Mouse (Mus musculus) hindlimb bud, embryonic 11.5 days (tissue): Measurements from ENCODE around the gene Lyz1.
"Not testable (repeated sequence)": the region's sequence is repeated elsewhere in the genome, so short reads cannot be mapped to it uniquely, and the experiment has no call there.

Experiments
- DNase-seq: peaks from one replicate; pipeline ENCODE4 v3.0.0-alpha.2; 2012; ENCODE audit warnings: low read depth, low spot score; ENCODE audit errors: extremely low spot score

The Lyz1 gene

DNA sequence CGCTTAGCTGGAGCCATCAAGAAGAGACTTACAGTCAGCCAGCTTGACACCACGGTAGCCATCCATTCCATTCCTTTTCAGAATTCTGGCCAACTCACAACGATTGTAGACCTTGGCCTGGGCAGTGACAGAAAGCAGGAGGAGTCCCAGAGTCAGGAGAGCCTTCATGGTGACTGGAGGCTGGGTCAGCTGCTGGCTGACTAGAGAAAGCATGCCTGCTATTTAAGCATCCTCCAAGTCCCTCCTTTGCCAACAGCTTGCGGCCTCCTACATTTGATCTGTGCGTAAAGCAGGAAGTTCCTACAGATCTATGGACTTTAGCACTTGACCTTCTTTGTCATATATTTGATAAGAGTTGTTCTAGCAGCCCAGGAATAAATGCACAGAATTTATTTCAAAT is at the start of gene Lyz1:
Gene Lyz1, minus strand, starts transcription at position 198 of the 400 bp plus-strand sequence.
- no peak for DNase-seq

GRCm38 (mm10) chr10:117342406-117342805 is 49.7 kb upstream of the Lyz1 start:
- DNase-seq, result no peak

DNA sequence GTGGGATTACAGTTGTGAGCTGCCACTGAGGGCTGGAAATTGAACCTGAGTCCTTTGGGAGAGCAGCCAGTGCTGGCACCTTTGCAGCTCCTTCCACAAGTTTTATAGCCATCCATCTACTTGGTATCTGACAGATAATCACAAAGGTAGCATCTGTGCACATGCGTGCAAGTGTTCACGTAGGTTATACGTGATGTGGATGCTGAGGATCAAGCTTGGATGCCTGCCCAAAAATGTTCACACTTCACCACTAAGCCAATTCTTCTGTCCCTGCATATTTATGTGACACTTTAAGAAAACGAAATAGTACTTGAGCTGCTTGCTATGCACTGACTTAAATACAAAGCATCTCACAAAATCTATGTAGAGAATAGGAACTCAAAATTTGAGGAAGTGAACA is 48.4 kb upstream of the Lyz1 start:
- DNase-seq, result no peak

GRCm38 (mm10) chr10:117339241-117339640 is 46.6 kb upstream of the Lyz1 start:
- no peak for DNase-seq

DNA sequence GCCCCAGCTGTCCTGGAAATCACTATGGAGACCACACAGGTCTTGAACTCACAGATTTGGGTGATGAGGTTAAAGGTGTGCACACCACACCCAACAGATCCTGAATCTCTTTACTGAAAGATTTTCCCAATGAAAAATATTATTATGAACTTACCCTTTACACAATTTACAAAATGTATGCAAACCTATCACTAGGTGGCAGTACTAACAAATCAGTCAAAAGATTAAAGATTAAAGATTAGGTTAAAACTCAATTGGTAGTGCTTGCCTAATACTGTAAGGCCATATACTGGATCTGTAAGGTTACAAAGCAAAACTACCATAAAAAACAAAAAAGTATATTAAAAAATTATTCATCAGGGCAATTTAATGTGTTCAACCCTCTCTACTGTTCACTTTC is 45.3 kb upstream of the Lyz1 start:
- no peak for DNase-seq

DNA sequence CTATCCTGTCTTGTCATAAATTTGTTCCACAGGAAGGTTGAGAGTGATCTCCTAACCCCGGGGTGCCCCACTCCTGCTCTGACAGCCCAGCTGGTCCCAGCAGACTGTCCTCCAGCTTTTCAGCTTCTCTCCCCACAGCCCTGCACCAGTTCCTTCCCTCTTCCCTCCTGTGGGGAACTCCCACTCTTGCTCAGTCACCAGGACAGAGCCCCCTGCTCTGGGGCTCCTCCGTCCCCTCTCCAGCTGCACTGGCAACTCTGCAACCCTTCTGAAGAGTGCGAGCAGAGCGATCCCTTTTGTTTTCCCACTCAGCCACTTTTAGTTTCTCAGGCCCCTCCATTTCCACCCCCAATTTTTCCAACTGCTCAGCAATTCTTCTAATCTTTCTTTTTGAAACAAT is 43.0 kb upstream of the Lyz1 start:
- DNase-seq, result no peak

- no peak for DNase-seq
These were observed 37.9 kb upstream of the Lyz1 start for GRCm38 (mm10) chr10:117330521-117330920.

GRCm38 (mm10) chr10:117323782-117324181 is 31.1 kb upstream of the Lyz1 start:
- DNase-seq, result no peak

GRCm38 (mm10) chr10:117322630-117323029 is 30.0 kb upstream of the Lyz1 start:
- DNase-seq, result no peak

DNA sequence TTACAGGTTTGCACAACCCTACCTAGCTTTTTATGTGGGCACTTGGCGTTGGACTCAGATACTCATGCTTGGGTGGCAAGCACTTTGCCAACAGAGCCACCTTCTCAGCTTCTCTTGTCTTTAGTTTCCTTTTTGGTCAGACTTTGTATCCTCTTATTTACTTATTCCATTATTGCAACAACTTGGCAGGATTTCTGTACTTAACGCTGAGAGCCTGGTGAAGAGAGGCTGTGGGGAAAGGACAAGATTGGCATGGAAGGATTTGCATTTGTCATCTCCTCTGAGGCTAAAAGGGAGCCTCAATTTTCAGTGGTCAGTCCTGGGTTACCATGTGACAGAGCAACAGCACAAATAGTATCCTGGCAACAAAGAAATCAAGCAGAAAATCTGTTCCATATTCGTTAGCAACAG is 27.9 kb upstream of the Lyz1 start:
- DNase-seq, result no peak

- DNase-seq, result no peak
These were observed 23.7 kb upstream of the Lyz1 start for GRCm38 (mm10) chr10:117316391-117316790.

DNA sequence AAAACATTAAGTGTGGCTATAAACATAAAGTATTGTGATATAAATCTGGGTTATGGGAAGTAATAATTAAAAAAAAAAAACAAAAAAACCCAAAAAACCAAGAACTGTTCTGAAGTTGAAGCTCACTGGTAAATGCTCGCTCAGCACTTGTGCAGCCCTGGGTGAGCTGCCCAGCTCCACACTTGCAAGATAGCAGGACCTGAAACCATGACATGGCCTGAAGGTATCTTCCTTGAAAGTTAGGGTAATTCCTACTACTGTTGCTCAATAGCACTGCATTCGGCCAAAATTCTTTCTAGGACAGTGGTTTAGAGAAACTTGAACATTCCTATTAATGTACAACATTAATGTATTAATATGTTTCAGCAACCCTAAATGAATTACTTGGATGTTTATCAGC is 20.5 kb upstream of the Lyz1 start:
- no peak for DNase-seq

- no peak for DNase-seq
These were observed 19.5 kb upstream of the Lyz1 start for GRCm38 (mm10) chr10:117312168-117312567.

- no peak for DNase-seq
These were observed 11.7 kb upstream of the Lyz1 start for GRCm38 (mm10) chr10:117304371-117304770.

GRCm38 (mm10) chr10:117301688-117302087 is 9.0 kb upstream of the Lyz1 start:
- no peak for DNase-seq

GRCm38 (mm10) chr10:117299901-117300520 is 7.3 kb upstream of the Lyz1 start:
- no peak for DNase-seq

GRCm38 (mm10) chr10:117299106-117299505 is 6.4 kb upstream of the Lyz1 start:
- no peak for DNase-seq

GRCm38 (mm10) chr10:117298336-117298735 is 5.7 kb upstream of the Lyz1 start:
- DNase-seq, result no peak

GRCm38 (mm10) chr10:117290936-117291335 is 1.7 kb downstream of the Lyz1 start:
- not testable (repeated sequence) for DNase-seq

DNA sequence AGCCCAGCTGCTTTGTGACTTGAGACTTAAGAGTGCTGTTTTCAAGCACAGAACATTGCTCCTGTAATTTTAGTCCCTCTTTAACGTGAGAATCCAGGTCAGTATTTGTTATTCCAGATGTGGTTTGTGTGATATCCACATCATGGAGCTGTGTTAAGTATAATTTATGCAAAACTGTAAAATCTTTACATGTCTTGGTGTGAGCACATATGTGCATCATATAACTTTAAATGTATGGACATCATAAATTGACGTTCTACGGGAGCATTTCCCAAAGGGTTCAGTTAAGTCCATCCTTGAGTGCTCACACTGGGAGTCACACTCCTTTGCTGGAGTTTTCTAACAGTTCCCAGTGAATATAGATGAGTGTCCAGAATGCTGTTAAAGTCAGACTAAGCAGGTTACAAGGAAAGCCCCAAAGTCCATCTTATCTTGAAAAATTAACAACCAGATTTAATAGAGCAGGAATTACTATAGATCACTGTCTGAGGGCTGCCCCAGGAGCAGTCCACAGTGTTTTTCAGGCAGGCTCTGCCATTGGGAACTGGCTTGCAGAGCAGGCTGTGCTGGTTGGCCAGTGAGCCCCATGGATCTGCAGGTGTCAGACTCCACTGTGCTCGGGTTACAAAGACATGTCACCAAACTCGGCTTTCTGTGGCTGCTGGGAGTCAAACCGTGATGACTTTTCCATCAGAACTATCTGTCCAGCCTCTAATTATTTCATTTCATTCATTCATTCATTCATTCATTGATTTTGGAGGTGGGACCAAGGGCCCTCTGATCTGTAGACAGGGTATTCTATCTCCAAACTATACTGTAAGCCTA is 2.4 kb downstream of the Lyz1 start:
- no peak for DNase-seq

GRCm38 (mm10) chr10:117289034-117289505 is 3.6 kb downstream of the Lyz1 start:
- not testable (repeated sequence) for DNase-seq
